Mouse (Mus musculus) heart, embryonic 13.5 days (tissue): Measurements from ENCODE around the gene Slc35f5. TPM values are rescaled to one million over a fixed set of nuclear protein-coding genes. Genes with fewer than 3 reads are reported as not detected.
A peak's percentile ranks its signal among the peaks of the same experiment; 100 is the strongest.
"Not testable (repeated sequence)": the region's sequence is repeated elsewhere in the genome, so short reads cannot be mapped to it uniquely, and the experiment has no call there.

Source experiments
- ATAC-seq: fragments of 200-750 bp; cut with Nextera tagmentation; 2 replicates; pipeline ENCODE4 v1.8.0; 2017; ENCODE audit warnings: moderate TSS enrichment; ENCODE audit not compliant: insufficient number of reproducible peaks, low FRiP score, low TSS enrichment; ENCODE audit errors: extremely low read depth
- H3K27ac ChIP-seq: fragments of 300-500 bp; sonication (generic); replicated peaks from 2 replicates; pipeline ENCODE4 v1.5.1; 2015; ENCODE audit warnings: moderate library complexity, mild to moderate bottlenecking, inconsistent platforms
- H3K27me3 ChIP-seq: fragments of 300-500 bp; sonication (generic); replicated peaks from 2 replicates; pipeline ENCODE4 v1.6.1; 2015; ENCODE audit warnings: mild to moderate bottlenecking, inconsistent platforms
- H3K36me3 ChIP-seq: fragments of 300-500 bp; sonication (generic); 2 replicates; pipeline ENCODE4 v1.6.1; 2015; ENCODE audit warnings: mild to moderate bottlenecking, inconsistent platforms
- H3K4me1 ChIP-seq: fragments of 300-500 bp; sonication (generic); 2 replicates; pipeline ENCODE4 v1.6.1; 2015; ENCODE audit warnings: inconsistent platforms
- H3K4me2 ChIP-seq: fragments of 300-500 bp; sonication (generic); 2 replicates; pipeline ENCODE4 v1.6.1; 2015; ENCODE audit warnings: inconsistent platforms, mild to moderate bottlenecking, moderate library complexity
- H3K4me3 ChIP-seq: fragments of 300-500 bp; sonication (generic); 2 replicates; pipeline ENCODE4 v1.5.1; 2015; ENCODE audit warnings: moderate library complexity, mild to moderate bottlenecking, inconsistent platforms
- H3K9ac ChIP-seq: fragments of 300-500 bp; sonication (generic); 2 replicates; pipeline ENCODE4 v1.6.1; 2015; ENCODE audit warnings: inconsistent platforms, mild to moderate bottlenecking, moderate library complexity
- H3K9me3 ChIP-seq: fragments of 300-500 bp; sonication (generic); 2 replicates; pipeline ENCODE4 v1.6.1; 2016; ENCODE audit warnings: inconsistent platforms
- WGBS: fragments of 180-500 bp; shearing (Covaris S2); methylation state at CpG from one replicate; pipeline ENCODE4 v1.1.7; 2015; ENCODE audit warnings: mixed read lengths; 5-methylcytosine and 5-hydroxymethylcytosine counted together
- polyA plus RNA-seq: library from polyadenylated mRNA; unstranded; fragments of >200 nt; fragmentation: Nextera tagmentation; extraction: Ambion mirVana; gene quantifications from 2 replicates; pipeline ENCODE4 v1.2.1, GENCODE M21; 2015

The Slc35f5 gene
- polyA plus RNA-seq, result 53.8 and 67.1 TPM in 2 replicates

GRCm38 (mm10) chr1:125560259-125561192, at the start of gene Slc35f5:
TSS of gene Slc35f5 (plus strand) at chr1:125560595.
- Histone ChIP-seq H3K36me3 (peaks cover 22% of the 10 kb centered on the region), H3K27me3 (0 out of 2 replicates have a peak, but pooled peaks cover 3% of the 10 kb centered on the region), H3K9me3 (no peaks in the 10 kb centered on the region), H3K4me1 (peaks cover 25% of the 10 kb centered on the region), H3K27ac (peak within 1 kb of the TSS; percentile 96), H3K9ac (peak within 1 kb of the TSS; percentile 98), H3K4me3 (peak within 1 kb of the TSS; percentile 92), H3K4me2 (peak within 1 kb of the TSS; percentile 82)
- WGBS, result under 1% methylated on average over 61 of the region's 61 CpGs
- peak; percentile 95 for ATAC-seq

DNA sequence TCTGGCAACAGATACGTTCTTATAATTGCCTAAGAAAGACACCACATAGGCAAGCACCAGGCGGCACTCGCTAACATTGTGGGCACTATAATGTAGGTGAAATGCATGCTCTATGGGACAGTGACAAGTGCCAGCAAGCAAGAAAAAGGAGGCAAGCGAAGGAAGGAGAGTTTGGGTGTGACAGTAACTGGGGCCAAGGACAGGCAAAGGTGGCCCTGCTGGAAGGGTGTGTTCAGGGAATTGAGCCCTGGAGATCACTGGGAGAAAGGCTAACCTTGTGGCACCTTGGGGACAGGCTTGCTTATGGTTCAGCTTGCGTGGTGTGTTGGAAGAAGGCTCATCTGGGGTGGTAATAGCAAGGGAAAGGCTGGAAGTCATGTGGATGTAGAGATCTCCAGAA, 45.7 kb upstream of the Slc35f5 start:
- H3K27ac ChIP-seq, result no peak overlapping the region
- no peak for ATAC-seq
- no peak overlapping the region for H3K4me2 ChIP-seq
- H3K9ac ChIP-seq, result no peak overlapping the region
- H3K4me1 ChIP-seq, result peaks cover 8% of the 10 kb centered on the region
- no peak overlapping the region for H3K4me3 ChIP-seq
- H3K36me3 ChIP-seq, result no peaks in the 10 kb centered on the region
- 82% methylated on average over 5 of the region's 5 CpGs for WGBS
- no peaks in the 10 kb centered on the region for H3K27me3 ChIP-seq
- no peaks in the 10 kb centered on the region for H3K9me3 ChIP-seq

DNA sequence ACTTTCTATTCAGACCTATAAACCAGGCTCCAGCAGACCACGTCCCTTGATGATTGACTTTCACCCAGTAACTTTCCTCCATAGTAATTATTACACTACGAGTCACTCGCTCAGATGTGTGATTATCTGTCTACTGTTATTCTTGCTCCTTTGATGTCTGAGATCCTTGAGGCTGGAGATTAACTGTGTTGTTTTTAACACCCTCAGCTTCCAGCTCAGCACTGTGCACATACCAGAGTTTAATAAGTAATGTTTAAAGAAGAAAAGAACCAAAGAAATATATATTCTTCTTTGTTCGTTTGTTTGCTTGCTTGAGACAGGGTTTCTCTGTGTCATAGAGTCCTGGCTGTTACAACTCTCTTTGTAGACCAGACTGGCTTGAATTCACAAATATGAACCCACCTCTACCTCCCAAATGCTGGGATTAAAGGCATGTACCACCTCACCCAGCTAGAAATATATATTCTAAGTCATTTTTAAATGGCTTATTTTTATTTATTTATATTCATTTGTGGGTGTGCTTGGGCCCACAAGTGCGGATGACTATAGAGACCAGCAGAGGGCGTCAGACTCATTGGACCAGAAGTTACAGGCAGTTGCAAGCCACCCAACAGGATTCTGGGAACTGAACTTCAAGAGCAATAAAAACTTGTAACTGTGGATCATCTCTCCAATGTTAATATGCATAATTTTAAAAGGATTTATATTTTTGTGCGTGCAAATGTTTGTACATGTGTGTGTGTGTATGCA, 43.3 kb upstream of the Slc35f5 start:
- WGBS, result 53% methylated on average over 7 of the region's 7 CpGs
- H3K4me1 ChIP-seq, result peaks cover 8% of the 10 kb centered on the region
- H3K4me3 ChIP-seq, result no peak overlapping the region
- no peak overlapping the region for H3K4me2 ChIP-seq
- no peak for ATAC-seq
- no peak overlapping the region for H3K9ac ChIP-seq
- no peaks in the 10 kb centered on the region for H3K9me3 ChIP-seq
- no peaks in the 10 kb centered on the region for H3K36me3 ChIP-seq
- H3K27ac ChIP-seq, result no peak overlapping the region
- no peaks in the 10 kb centered on the region for H3K27me3 ChIP-seq

GRCm38 (mm10) chr1:125519107-125519611, 41.2 kb upstream of the Slc35f5 start:
- H3K27ac ChIP-seq, result no peak overlapping the region
- WGBS, result 47% methylated on average over 5 of the region's 5 CpGs
- H3K4me3 ChIP-seq, result no peak overlapping the region
- peaks cover 8% of the 10 kb centered on the region for H3K4me1 ChIP-seq
- H3K4me2 ChIP-seq, result no peak overlapping the region
- no peaks in the 10 kb centered on the region for H3K9me3 ChIP-seq
- no peaks in the 10 kb centered on the region for H3K36me3 ChIP-seq
- ATAC-seq, result no peak; the same call in 1 of the 2 replicates
- H3K27me3 ChIP-seq, result no peaks in the 10 kb centered on the region
- no peak overlapping the region for H3K9ac ChIP-seq

DNA sequence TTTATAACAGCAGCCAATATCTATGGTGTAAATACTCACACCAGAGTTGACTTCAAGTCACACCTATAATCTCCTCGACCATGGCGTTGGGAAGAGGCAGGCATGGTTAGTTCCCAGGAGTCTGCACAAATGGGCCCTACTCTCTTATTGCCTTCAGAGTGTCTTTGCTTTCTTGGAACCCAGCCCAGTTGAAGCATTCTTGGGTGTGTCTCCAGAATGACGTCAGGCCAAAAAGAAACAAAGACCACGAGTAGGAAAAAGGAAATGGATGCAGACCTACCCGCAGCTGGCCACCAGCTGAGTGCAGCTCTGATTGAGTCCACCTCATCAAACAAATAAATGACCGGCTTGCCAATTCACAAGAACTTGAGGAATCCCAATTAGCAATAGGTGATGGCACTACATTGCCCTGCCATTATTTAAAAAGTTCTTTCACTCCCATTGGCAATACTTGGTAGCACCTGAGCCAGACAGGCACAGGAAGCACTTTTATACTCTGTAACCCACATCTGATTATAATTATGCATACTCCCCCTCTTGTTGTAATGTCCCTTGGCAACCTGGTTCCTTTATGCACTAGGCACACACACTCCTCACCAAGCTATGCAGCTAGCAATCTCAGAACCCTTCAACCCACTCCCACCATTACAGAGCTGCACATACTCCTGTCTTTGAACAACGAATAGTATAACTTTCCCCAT, 34.3 kb upstream of the Slc35f5 start:
- no peak overlapping the region for H3K4me2 ChIP-seq
- no peak overlapping the region for H3K4me3 ChIP-seq
- peaks cover 6% of the 10 kb centered on the region for H3K4me1 ChIP-seq
- no peak for ATAC-seq
- no peaks in the 10 kb centered on the region for H3K9me3 ChIP-seq
- no peaks in the 10 kb centered on the region for H3K27me3 ChIP-seq
- H3K36me3 ChIP-seq, result no peaks in the 10 kb centered on the region
- H3K9ac ChIP-seq, result no peak overlapping the region
- WGBS, result 43% methylated on average over 7 of the region's 7 CpGs
- no peak overlapping the region for H3K27ac ChIP-seq

GRCm38 (mm10) chr1:125526666-125527004, 33.8 kb upstream of the Slc35f5 start:
- Histone ChIP-seq H3K9me3 (no peaks in the 10 kb centered on the region), H3K4me1 (peaks cover 6% of the 10 kb centered on the region), H3K9ac (no peak overlapping the region), H3K4me2 (no peak overlapping the region), H3K4me3 (no peak overlapping the region), H3K27ac (no peak overlapping the region), H3K27me3 (no peaks in the 10 kb centered on the region), H3K36me3 (no peaks in the 10 kb centered on the region)
- no peak for ATAC-seq
- WGBS, result 85% methylated on average over 1 of the region's 1 CpGs

DNA sequence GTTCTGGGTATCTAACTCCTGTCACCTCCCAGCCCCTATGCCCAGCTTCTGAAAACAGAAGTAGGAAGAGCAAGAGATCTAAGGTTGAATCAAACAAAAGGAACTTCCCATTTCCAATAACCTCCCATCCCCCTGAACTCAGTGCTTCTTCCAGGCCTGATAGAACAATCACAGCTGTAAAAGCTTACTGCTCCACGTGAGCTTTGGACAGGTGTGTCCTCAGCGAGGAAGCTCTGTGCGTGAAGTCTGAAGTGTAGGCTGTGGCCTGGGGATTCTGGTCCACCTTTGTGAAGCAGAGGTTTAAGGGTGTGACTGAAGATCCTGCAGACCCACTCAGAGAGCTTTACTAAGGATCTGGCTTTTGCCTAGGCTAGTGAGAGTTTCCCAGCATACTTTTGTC, 33.0 kb upstream of the Slc35f5 start:
- 68% methylated on average over 3 of the region's 3 CpGs for WGBS

GRCm38 (mm10) chr1:125533180-125533912, 27.0 kb upstream of the Slc35f5 start:
- H3K36me3 ChIP-seq, H3K4me1 ChIP-seq, H3K9ac ChIP-seq, H3K4me2 ChIP-seq, H3K9me3 ChIP-seq, H3K27ac ChIP-seq, H3K27me3 ChIP-seq, ATAC-seq, H3K4me3 ChIP-seq: not testable (repeated sequence)
- WGBS, result 71% methylated on average over 10 of the region's 10 CpGs

More for the DNA sequence above, 33.0 kb upstream of the Slc35f5 start:
- ATAC-seq, result no peak
- H3K9me3 ChIP-seq, result no peaks in the 10 kb centered on the region
- H3K9ac ChIP-seq, result no peak overlapping the region
- H3K27ac ChIP-seq, result no peak overlapping the region
- H3K4me2 ChIP-seq, result no peak overlapping the region
- no peaks in the 10 kb centered on the region for H3K27me3 ChIP-seq
- no peak overlapping the region for H3K4me3 ChIP-seq
- H3K4me1 ChIP-seq, result peaks cover 6% of the 10 kb centered on the region
- no peaks in the 10 kb centered on the region for H3K36me3 ChIP-seq

DNA sequence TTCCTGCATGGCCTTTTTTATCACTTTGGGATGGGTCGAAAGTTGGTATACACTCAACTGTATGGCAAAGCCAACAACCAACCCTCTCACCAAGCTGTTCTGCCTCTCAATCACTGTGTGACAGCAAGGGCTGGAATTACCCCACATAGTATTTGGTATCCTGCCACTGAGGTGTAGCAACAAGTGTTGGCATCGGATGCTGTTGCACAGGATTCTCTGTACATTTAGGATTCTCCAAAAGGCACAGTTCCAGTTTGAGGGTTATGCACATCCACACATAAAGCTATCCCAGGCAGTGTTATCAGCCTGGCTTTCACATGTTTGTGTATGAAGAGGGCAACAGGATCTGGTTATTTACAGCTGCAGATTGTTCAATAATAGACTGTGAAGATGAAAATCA, 23.3 kb upstream of the Slc35f5 start:
- H3K27ac ChIP-seq, result no peak overlapping the region
- no peaks in the 10 kb centered on the region for H3K9me3 ChIP-seq
- WGBS, result 79% methylated on average over 2 of the region's 2 CpGs
- peaks cover 13% of the 10 kb centered on the region for H3K4me1 ChIP-seq
- no peak overlapping the region for H3K9ac ChIP-seq
- no peak for ATAC-seq
- H3K4me2 ChIP-seq, result no peak overlapping the region
- no peaks in the 10 kb centered on the region for H3K27me3 ChIP-seq
- no peaks in the 10 kb centered on the region for H3K36me3 ChIP-seq
- H3K4me3 ChIP-seq, result no peak overlapping the region

DNA sequence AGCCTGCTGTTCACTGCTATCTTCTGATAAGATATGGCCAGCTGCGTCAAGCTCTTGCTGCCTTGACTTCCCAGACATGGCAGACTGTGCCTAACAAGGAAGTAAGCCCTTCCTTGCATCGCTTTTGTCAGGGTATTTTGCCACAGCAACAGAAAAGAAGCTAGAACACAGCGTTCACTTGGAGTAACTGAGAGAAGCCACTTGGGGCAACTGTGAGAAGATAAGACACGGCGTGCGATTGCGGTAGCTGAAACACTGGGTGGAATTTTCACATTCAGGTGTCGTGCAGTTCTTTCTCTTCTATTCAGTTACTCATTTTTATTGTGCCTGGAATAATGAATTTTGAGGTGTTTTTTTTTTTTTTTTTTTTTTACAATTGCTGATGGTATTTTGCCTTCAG, 22.6 kb upstream of the Slc35f5 start:
- Histone ChIP-seq H3K27me3 (no peaks in the 10 kb centered on the region), H3K4me1 (peaks cover 19% of the 10 kb centered on the region), H3K4me2 (no peak overlapping the region), H3K36me3 (no peaks in the 10 kb centered on the region), H3K9ac (no peak overlapping the region), H3K27ac (no peak overlapping the region), H3K4me3 (no peak overlapping the region), H3K9me3 (no peaks in the 10 kb centered on the region)
- 56% methylated on average over 8 of the region's 8 CpGs for WGBS
- no peak for ATAC-seq
